In the genomic region with DNA sequence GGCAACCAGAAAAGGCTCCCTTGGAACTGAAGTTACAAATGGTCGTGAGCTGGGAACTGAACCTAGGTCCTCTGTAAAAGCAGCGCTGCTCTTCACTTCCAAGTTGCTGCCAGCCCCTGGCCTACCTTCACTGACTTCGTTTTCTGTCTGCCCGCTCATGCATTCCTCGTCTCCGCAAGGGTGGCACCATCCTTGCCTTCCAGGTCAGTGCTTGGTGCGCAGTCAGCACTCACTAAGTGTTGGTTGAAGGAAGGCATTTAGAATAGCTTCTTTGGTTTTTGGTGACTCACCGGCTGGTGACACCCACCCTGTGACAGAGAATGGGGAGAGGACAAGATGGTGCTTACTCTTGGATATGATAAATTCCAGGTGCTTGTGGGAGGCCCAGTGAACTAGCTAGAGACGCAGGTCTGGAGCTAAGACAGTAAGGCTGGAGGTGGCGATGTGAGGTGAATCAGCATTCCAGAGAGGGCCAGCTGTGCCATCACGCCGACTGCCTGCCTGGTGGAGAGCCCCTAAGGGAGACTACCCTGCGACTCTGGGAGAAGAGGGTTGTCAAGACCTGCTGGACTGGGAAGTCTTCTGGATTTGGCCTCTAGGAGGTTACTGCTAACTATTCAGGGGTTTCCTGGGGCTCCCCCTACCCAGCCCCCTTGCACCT, we compare ENCODE assay signal across 29 mouse cellular contexts. TPM values are rescaled to one million over a fixed set of nuclear protein-coding genes. Genes with fewer than 3 reads are reported as not detected.
DNase-seq lines count a peak whose midpoint lies in the region; ATAC-seq and TF ChIP-seq lines count a peak whose summit lies in the region.
"Had no signal": no experiment of that assay in that cellular context is flagged by ENCODE, and none has a peak within 500 bp of the region (broad histone marks: within the 10 kb centered on the region; RNA-seq: fewer than 3 reads in every experiment).

No protein-coding gene starts in this region.

- H3K4me3 ChIP-seq in heart, adult 2 months, result no peak overlapping the region
- no peak overlapping the region for H3K4me3 ChIP-seq in limb, embryonic 15.5 days
- H3K4me3 ChIP-seq in limb, embryonic 10.5 days, result no peak overlapping the region
- H3K4me3 ChIP-seq: erythroblast, embryonic 14.5 days; forebrain, embryonic 12.5 days; heart, embryonic 12.5 days; hindbrain, embryonic 13.5 days; limb, embryonic 12.5 days; lung, embryonic 15.5 days; neural tube, embryonic 12.5 days had no signal

- DNase-seq in heart, adult 11 months, result peak; percentile 88
- DNase-seq in heart, adult 2 months, result no peak
- no peak for DNase-seq in limb, embryonic 10.5 days (ENCODE audit: low spot score)
- DNase-seq in right cerebral cortex, postnatal 25 days, result peak; percentile 36
- no peak for DNase-seq in right cerebral cortex, postnatal 10 days (ENCODE audit: low spot score in 2 of 2)
- no peak for DNase-seq in lung, postnatal 10 days
- DNase-seq in urinary bladder, postnatal 4 days (ENCODE audit: low spot score in 2 of 2), result no peak
- DNase-seq: adrenal gland, postnatal 25 days; cerebellum, adult 2 months; cerebellum, postnatal 14 days; forebrain, postnatal 0 days; gastrocnemius, postnatal 25 days; heart, adult 18-20 months; heart, postnatal 4 days; kidney, adult 8-10 months; kidney, postnatal 4 days; lung, postnatal 36 days; midbrain, embryonic 14.5 days had no signal

- WGBS in heart, adult 2 months, result 85% methylated on average over 13 of the region's 13 CpGs
- 85% methylated on average over 13 of the region's 13 CpGs for WGBS in limb, embryonic 15.5 days
- 95% methylated on average over 13 of the region's 13 CpGs for WGBS in limb, embryonic 10.5 days

- no peaks in the 10 kb centered on the region for H3K9me3 ChIP-seq in limb, embryonic 15.5 days
- no peaks in the 10 kb centered on the region for H3K9me3 ChIP-seq in limb, embryonic 10.5 days (replicated peaks)
- H3K9me3 ChIP-seq: forebrain, embryonic 12.5 days; heart, embryonic 12.5 days; hindbrain, embryonic 13.5 days; limb, embryonic 12.5 days; lung, embryonic 15.5 days; neural tube, embryonic 12.5 days had no signal

- H3K27ac ChIP-seq in heart, adult 2 months, result no peak overlapping the region
- peak overlapping the region; percentile 4; the same call in 1 of the 2 replicates for H3K27ac ChIP-seq in limb, embryonic 15.5 days
- H3K27ac ChIP-seq in limb, embryonic 10.5 days, result no peak overlapping the region
- H3K27ac ChIP-seq: forebrain, embryonic 12.5 days; hindbrain, embryonic 13.5 days; kidney, postnatal 0 days; limb, embryonic 12.5 days; lung, embryonic 15.5 days; neural tube, embryonic 12.5 days had no signal

- H3K36me3 ChIP-seq in heart, adult 2 months (ENCODE audit: control insufficient read depth, insufficient read depth, low read length), result peaks cover 4% of the 10 kb centered on the region
- H3K36me3 ChIP-seq in limb, embryonic 15.5 days, result peaks cover 10% of the 10 kb centered on the region
- peaks cover 33% of the 10 kb centered on the region for H3K36me3 ChIP-seq in limb, embryonic 10.5 days

- H3K79me2 ChIP-seq in heart, adult 2 months (replicated peaks; ENCODE audit: control insufficient read depth, insufficient read depth, low read length), result peaks cover 22% of the 10 kb centered on the region

- no peak for ATAC-seq in limb, embryonic 15.5 days (ENCODE audit: insufficient number of reproducible peaks, low FRiP score, low TSS enrichment, low read depth)
- ATAC-seq: forebrain, postnatal 0 days; intestine, embryonic 16.5 days had no signal

- intact Hi-C loops in heart, adult 2 months (cut with DNase I), result no loop called here

- peaks cover 26% of the 10 kb centered on the region for H3K4me1 ChIP-seq in heart, adult 2 months (ENCODE audit: control insufficient read depth, insufficient read depth, low read length)
- H3K4me1 ChIP-seq in limb, embryonic 15.5 days, result peaks cover 47% of the 10 kb centered on the region
- H3K4me1 ChIP-seq in limb, embryonic 10.5 days, result peaks cover 28% of the 10 kb centered on the region

- H3K27me3 ChIP-seq in heart, adult 2 months (ENCODE audit: control insufficient read depth, insufficient read depth, low read length), result no peaks in the 10 kb centered on the region
- no peaks in the 10 kb centered on the region for H3K27me3 ChIP-seq in limb, embryonic 15.5 days
- H3K27me3 ChIP-seq in limb, embryonic 10.5 days (ENCODE audit: low read depth, poor library complexity, severe bottlenecking), result no peaks in the 10 kb centered on the region
- H3K27me3 ChIP-seq: forebrain, embryonic 12.5 days; heart, embryonic 12.5 days; hindbrain, embryonic 13.5 days; limb, embryonic 12.5 days; lung, embryonic 15.5 days; neural tube, embryonic 12.5 days had no signal

- TF ChIP-seq CTCF in heart, adult 2 months (IDR thresholded peaks at IDR 0.05), result no peak

- H3K4me2 ChIP-seq in limb, embryonic 15.5 days, result no peak overlapping the region
- H3K4me2 ChIP-seq: forebrain, embryonic 12.5 days; heart, embryonic 12.5 days; limb, embryonic 12.5 days; liver, embryonic 11.5 days; lung, embryonic 15.5 days; neural tube, embryonic 12.5 days had no signal

- no peak overlapping the region for H3K9ac ChIP-seq in heart, adult 2 months (ENCODE audit: low read depth, low read length)
- H3K9ac ChIP-seq in limb, embryonic 15.5 days, result no peak overlapping the region
- H3K9ac ChIP-seq: forebrain, postnatal 0 days; heart, embryonic 12.5 days; limb, embryonic 12.5 days; lung, embryonic 15.5 days; neural tube, embryonic 12.5 days had no signal

- TF ChIP-seq POLR2A in heart, adult 2 months (IDR thresholded peaks at IDR 0.05; ENCODE audit: insufficient read depth, low read depth, low read length), result no peak

- TF ChIP-seq EP300 in heart, adult 2 months (IDR thresholded peaks at IDR 0.05; ENCODE audit: insufficient read depth, low read depth, low read length), result no peak

RNA-seq across cellular contexts. Expression of a gene that starts 4.1 kb away (rescaled TPM):
- 10 to 100 TPM; 83.8 to 83.9 TPM for total RNA-seq in heart, adult 2 months (2021)
- 80.8 and 105 TPM in 2 replicates for polyA plus RNA-seq in heart, adult 2 months (2012; rRNA removed)
- 107 and 121 TPM in 2 replicates for polyA plus RNA-seq in limb, embryonic 15.5 days (2015; fragmentation: Nextera tagmentation; extraction: Ambion mirVana)
- 87.5 and 98.0 TPM in 2 replicates for polyA plus RNA-seq in limb, embryonic 10.5 days (2016; fragmentation: Nextera tagmentation; extraction: Ambion mirVana)

RNA-seq across cellular contexts. Expression of a gene that starts 49.7 kb away (rescaled TPM):
- 10 to 100 TPM; 32.0 to 36.3 TPM for total RNA-seq in heart, adult 2 months (2021)
- polyA plus RNA-seq in heart, adult 2 months (2012; rRNA removed), result 31.4 and 31.7 TPM in 2 replicates
- 48.4 and 51.2 TPM in 2 replicates for polyA plus RNA-seq in limb, embryonic 15.5 days (2015; fragmentation: Nextera tagmentation; extraction: Ambion mirVana)
- 57.4 and 64.8 TPM in 2 replicates for polyA plus RNA-seq in limb, embryonic 10.5 days (2016; fragmentation: Nextera tagmentation; extraction: Ambion mirVana)

RNA-seq across cellular contexts. Expression of a gene that starts 49.7 kb away (rescaled TPM):
- total RNA-seq in heart, adult 2 months (2021), result 10 to 100 TPM; 18.8 to 22.8 TPM
- 9.8 and 15.9 TPM in 2 replicates for polyA plus RNA-seq in heart, adult 2 months (2012; rRNA removed)
- 69.4 and 71.2 TPM in 2 replicates for polyA plus RNA-seq in limb, embryonic 15.5 days (2015; fragmentation: Nextera tagmentation; extraction: Ambion mirVana)
- 52.6 and 52.9 TPM in 2 replicates for polyA plus RNA-seq in limb, embryonic 10.5 days (2016; fragmentation: Nextera tagmentation; extraction: Ambion mirVana)

RNA-seq across cellular contexts. Expression of a gene that starts 50.9 kb away (rescaled TPM):
- total RNA-seq in heart, adult 2 months (2021), result 1 to 10 TPM; 1.4 to 1.8 TPM
- polyA plus RNA-seq in heart, adult 2 months (2012; rRNA removed), result 2.1 and 2.8 TPM in 2 replicates
- 8.4 and 9.9 TPM in 2 replicates for polyA plus RNA-seq in limb, embryonic 15.5 days (2015; fragmentation: Nextera tagmentation; extraction: Ambion mirVana)
- polyA plus RNA-seq in limb, embryonic 10.5 days (2016; fragmentation: Nextera tagmentation; extraction: Ambion mirVana), result 21.6 and 23.9 TPM in 2 replicates

RNA-seq across cellular contexts. Expression of a gene that starts 51.2 kb away (rescaled TPM):
- 10 to 100 TPM; 65.1 to 74.8 TPM for total RNA-seq in heart, adult 2 months (2021)
- 71.9 and 89.6 TPM in 2 replicates for polyA plus RNA-seq in heart, adult 2 months (2012; rRNA removed)
- 122 and 141 TPM in 2 replicates for polyA plus RNA-seq in limb, embryonic 15.5 days (2015; fragmentation: Nextera tagmentation; extraction: Ambion mirVana)
- 69.8 and 75.8 TPM in 2 replicates for polyA plus RNA-seq in limb, embryonic 10.5 days (2016; fragmentation: Nextera tagmentation; extraction: Ambion mirVana)

Comparison
In these comparisons a context has a peak if more than half of its experiments do, and no peak if none do; other contexts are left out.
1. DNase-seq: peak in heart, adult 11 months (single experiment) and right cerebral cortex, postnatal 25 days (single experiment); none in heart, adult 2 months (0 of 2), limb, embryonic 10.5 days (single experiment), right cerebral cortex, postnatal 10 days (0 of 2), lung, postnatal 10 days (single experiment) and urinary bladder, postnatal 4 days (0 of 2).